In genomic region chr16:23225069-23225721, GRCm38 (mm10) we compare ENCODE assay signal across 8 mouse cellular contexts. TPM values are rescaled to one million over a fixed set of nuclear protein-coding genes. Genes with fewer than 3 reads are reported as not detected.
A peak's percentile ranks its signal among the peaks of the same experiment; 100 is the strongest.
DNase-seq lines count a peak whose midpoint lies in the region; ATAC-seq lines count a peak whose summit lies in the region.

No protein-coding gene starts in this region.

- ATAC-seq in forebrain, embryonic 11.5 days (replicated peaks; ENCODE audit: low FRiP score), result peak; percentile 81
- peak; percentile 27; the same call in 1 of the 2 replicates for ATAC-seq in megakaryocyte-erythroid progenitor cell, adult 5-6 weeks (replicated peaks; ENCODE audit: low FRiP score, low TSS enrichment, poor library complexity, severe bottlenecking)

- peaks cover 6% of the 10 kb centered on the region; the same call in 1 of the 2 replicates for H3K4me1 ChIP-seq in forebrain, embryonic 11.5 days (replicated peaks; ENCODE audit: control insufficient read depth, insufficient read depth, low read length)

- no peaks in the 10 kb centered on the region for H3K9me3 ChIP-seq in forebrain, embryonic 11.5 days (ENCODE audit: control insufficient read depth, low read length)

- H3K4me2 ChIP-seq in forebrain, embryonic 11.5 days (ENCODE audit: low read depth, low read length, severe bottlenecking), result peak overlapping the region; percentile 92

- peak; percentile 60 to 71 for DNase-seq in cerebellum, postnatal 10 days
- DNase-seq in cerebellum, adult 11-12 months, result no peak
- peak; percentile 20 for DNase-seq in WW6 (ENCODE audit: low read depth, low spot score)
- peak; percentile 85 for DNase-seq in forebrain, embryonic 11.5 days (ENCODE audit: low spot score)
- peak; percentile 9 for DNase-seq in heart, postnatal 25 days (ENCODE audit: low spot score)
- peak; percentile 35 to 39 for DNase-seq in left cerebral cortex, postnatal 36 days (ENCODE audit: low spot score in 2 of 2)
- peak; percentile 55 to 63 for DNase-seq in spleen, postnatal 36 days (ENCODE audit: low spot score in 2 of 2)

- whole genome bisulfite sequencing in forebrain, embryonic 11.5 days, result under 1% methylated on average over 43 of the region's 46 CpGs

- peak overlapping the region; percentile 71 for H3K27ac ChIP-seq in forebrain, embryonic 11.5 days (ENCODE audit: low read depth, low read length)

- H3K4me3 ChIP-seq in forebrain, embryonic 11.5 days (ENCODE audit: low read depth, low read length), result peak overlapping the region; percentile 78

- H3K9ac ChIP-seq in forebrain, embryonic 11.5 days (ENCODE audit: low read length), result peak overlapping the region; percentile 97

- peaks cover 3% of the 10 kb centered on the region; the same call in 1 of the 2 replicates for H3K27me3 ChIP-seq in forebrain, embryonic 11.5 days (ENCODE audit: control insufficient read depth, insufficient read depth, low read length)

- intact Hi-C loops in heart, postnatal 25 days (cut with DNase I), result loop anchor here (2.0 to 5.0 kb wide), 3 partner anchors 74 to 178 kb away; partner anchors contain the start of gene Eif4a2
- intact Hi-C loops in left cerebral cortex, postnatal 36 days (cut with DNase I), result loop anchor here (5.0 kb wide), 2 partner anchors 47 to 73 kb away; no protein-coding TSS in a partner anchor

- no peaks in the 10 kb centered on the region for H3K36me3 ChIP-seq in forebrain, embryonic 11.5 days (ENCODE audit: control insufficient read depth, insufficient read depth, low read length)

RNA-seq across cellular contexts. Expression of gene St6gal1, which starts 0.7 kb away (rescaled TPM):
- polyA plus RNA-seq in forebrain, embryonic 11.5 days (2014; fragmentation: Nextera tagmentation; extraction: Ambion mirVana), result 24.7 TPM in 2 replicates
- total RNA-seq in heart, postnatal 25 days (2021), result 10 to 100 TPM; 11.5 to 11.7 TPM
- total RNA-seq in left cerebral cortex, postnatal 36 days (2021), result 10 to 100 TPM; 15.5 to 17.3 TPM
- total RNA-seq in megakaryocyte-erythroid progenitor cell, adult 5-6 weeks (2014; fragmentation: Nextera tagmentation), result 0.45 and 5.0 TPM in 2 replicates
- not detected in 2 replicates for total RNA-seq in megakaryocyte-erythroid progenitor cell, adult 5-6 weeks (2017)
